Mouse (Mus musculus): ENCODE results near the gene Svs3b. TPM values are rescaled to one million over a fixed set of nuclear protein-coding genes. Genes with fewer than 3 reads are reported as not detected.
"Not testable (repeated sequence)": the region's sequence is repeated elsewhere in the genome, so short reads cannot be mapped to it uniquely, and the experiment has no call there.

Gene Svs3b
- polyA plus RNA-seq, 1 experiment = not detected

DNA sequence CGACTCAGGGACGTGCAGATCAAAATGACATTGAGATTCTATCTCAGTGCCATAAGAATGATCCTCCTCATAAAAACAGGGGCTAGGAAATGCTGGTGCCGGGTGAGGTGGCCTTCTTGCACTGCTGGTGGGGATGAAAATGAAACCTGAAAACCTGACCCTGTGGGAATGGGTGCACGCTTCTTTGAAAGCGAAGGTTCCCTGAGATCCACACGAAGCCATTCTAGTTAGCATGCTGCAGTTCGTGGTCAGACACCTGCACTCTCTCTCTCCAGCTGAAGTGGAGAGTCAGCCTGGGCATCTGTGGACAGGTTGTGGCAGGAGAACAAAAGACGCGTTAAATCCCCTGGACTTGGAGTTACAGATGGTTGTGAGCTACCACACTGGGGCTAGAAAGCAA is 37.1 kb downstream of the Svs3b start:
- peak overlapping the region; percentile 34 for H3K4me3 ChIP-seq (ENCODE audit: insufficient read depth, low read depth, low read length)
- peak overlapping the region; percentile 72 for H3K27ac ChIP-seq (ENCODE audit: insufficient read depth, low read depth, low read length)
- WGBS = 76% methylated on average over 9 of the region's 9 CpGs
- H3K27me3 ChIP-seq (replicated peaks; ENCODE audit: control insufficient read depth, insufficient read depth, low read length) = no peaks in the 10 kb centered on the region
- H3K4me1 ChIP-seq (ENCODE audit: control insufficient read depth, insufficient read depth, low read length) = peaks cover 6% of the 10 kb centered on the region; the same call in 1 of the 2 replicates
- TF ChIP-seq CTCF (conservative IDR thresholded peaks at IDR 0.05; ENCODE audit: insufficient read depth, insufficient read length, low read depth, low read length) = no peak
- no peak for TF ChIP-seq POLR2A (IDR thresholded peaks at IDR 0.05; ENCODE audit: low read depth, low read length)
- H3K36me3 ChIP-seq (ENCODE audit: control insufficient read depth, insufficient read depth, low read length) = no peaks in the 10 kb centered on the region
- no peak for DNase-seq

- Histone ChIP-seq H3K27me3 (replicated peaks; ENCODE audit: control insufficient read depth, insufficient read depth, low read length) (no peaks in the 10 kb centered on the region; the same call in 1 of the 2 replicates), H3K4me3 (ENCODE audit: insufficient read depth, low read depth, low read length) (no peak overlapping the region), H3K4me1 (ENCODE audit: control insufficient read depth, insufficient read depth, low read length) (no peaks in the 10 kb centered on the region; the same call in 1 of the 2 replicates), H3K36me3 (ENCODE audit: control insufficient read depth, insufficient read depth, low read length) (no peaks in the 10 kb centered on the region), H3K27ac (ENCODE audit: insufficient read depth, low read depth, low read length) (no peak overlapping the region)
- DNase-seq = no peak
- TF ChIP-seq CTCF (conservative IDR thresholded peaks at IDR 0.05; ENCODE audit: insufficient read depth, insufficient read length, low read depth, low read length) (no peak), POLR2A (IDR thresholded peaks at IDR 0.05; ENCODE audit: low read depth, low read length) (no peak)
- WGBS = 56% methylated on average over 5 of the region's 5 CpGs
Observed at GRCm38 (mm10) chr2:164212711-164213110, 43.7 kb downstream of the Svs3b start.

DNA sequence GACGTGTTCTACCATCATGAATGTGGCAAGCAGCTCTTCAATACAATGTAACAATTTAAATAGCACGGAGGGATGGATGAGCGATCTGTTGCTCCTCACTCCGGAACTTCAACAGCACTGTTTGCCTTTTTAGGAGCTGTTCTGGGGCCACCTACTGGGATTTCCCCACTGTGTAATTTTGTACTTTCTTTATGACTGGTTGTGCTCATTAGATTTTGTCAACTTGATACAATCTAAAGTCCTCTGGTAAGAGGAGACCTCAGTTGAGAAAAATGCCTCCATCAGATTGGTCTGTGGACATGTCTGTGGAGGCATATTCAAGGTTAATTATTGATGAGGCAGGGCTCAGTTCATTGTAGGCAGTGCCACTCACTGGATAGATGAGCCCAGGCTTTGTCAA is 45.5 kb downstream of the Svs3b start:
- 87% methylated on average over 4 of the region's 4 CpGs for WGBS
- TF ChIP-seq POLR2A (IDR thresholded peaks at IDR 0.05; ENCODE audit: low read depth, low read length) (no peak), CTCF (conservative IDR thresholded peaks at IDR 0.05; ENCODE audit: insufficient read depth, insufficient read length, low read depth, low read length) (no peak)
- no peak overlapping the region for H3K4me3 ChIP-seq (ENCODE audit: insufficient read depth, low read depth, low read length)
- no peak for DNase-seq
- H3K27me3 ChIP-seq (replicated peaks; ENCODE audit: control insufficient read depth, insufficient read depth, low read length) = no peaks in the 10 kb centered on the region; the same call in 1 of the 2 replicates
- no peaks in the 10 kb centered on the region; the same call in 1 of the 2 replicates for H3K4me1 ChIP-seq (ENCODE audit: control insufficient read depth, insufficient read depth, low read length)
- no peak overlapping the region for H3K27ac ChIP-seq (ENCODE audit: insufficient read depth, low read depth, low read length)
- no peaks in the 10 kb centered on the region for H3K36me3 ChIP-seq (ENCODE audit: control insufficient read depth, insufficient read depth, low read length)

- Histone ChIP-seq H3K27me3 (replicated peaks; ENCODE audit: control insufficient read depth, insufficient read depth, low read length) (no peaks in the 10 kb centered on the region; the same call in 1 of the 2 replicates), H3K4me3 (ENCODE audit: insufficient read depth, low read depth, low read length) (no peak overlapping the region), H3K27ac (ENCODE audit: insufficient read depth, low read depth, low read length) (peak overlapping the region; percentile 81), H3K4me1 (ENCODE audit: control insufficient read depth, insufficient read depth, low read length) (no peaks in the 10 kb centered on the region), H3K36me3 (ENCODE audit: control insufficient read depth, insufficient read depth, low read length) (no peaks in the 10 kb centered on the region)
- DNase-seq = no peak
- WGBS = 44% methylated on average over 4 of the region's 4 CpGs
- TF ChIP-seq CTCF (conservative IDR thresholded peaks at IDR 0.05; ENCODE audit: insufficient read depth, insufficient read length, low read depth, low read length) (no peak), POLR2A (IDR thresholded peaks at IDR 0.05; ENCODE audit: low read depth, low read length) (no peak)
Observed at GRCm38 (mm10) chr2:164206676-164207075, 49.8 kb downstream of the Svs3b start.

GRCm38 (mm10) chr2:164206011-164206410 is 50.4 kb downstream of the Svs3b start:
- H3K36me3 ChIP-seq (ENCODE audit: control insufficient read depth, insufficient read depth, low read length); H3K4me3 ChIP-seq (ENCODE audit: insufficient read depth, low read depth, low read length); H3K4me1 ChIP-seq (ENCODE audit: control insufficient read depth, insufficient read depth, low read length); H3K27me3 ChIP-seq (replicated peaks; ENCODE audit: control insufficient read depth, insufficient read depth, low read length): not testable (repeated sequence)
- H3K27ac ChIP-seq (ENCODE audit: insufficient read depth, low read depth, low read length) = peak overlapping the region; percentile 47; the same call in 1 of the 2 replicates
- WGBS = 71% methylated on average over 10 of the region's 10 CpGs
- DNase-seq = peak; percentile 76

Other genes starting within 250 kb of the Svs3b start
- gene Pabpc1l, start 231.2 kb downstream of the Svs3b start, polyA plus RNA-seq (2012; rRNA removed) = 3.2 and 3.7 TPM in 2 replicates
- gene Stk4, start 186.3 kb downstream of the Svs3b start, polyA plus RNA-seq (2012; rRNA removed) = 10.4 and 13.0 TPM in 2 replicates
- 31.0 and 34.1 TPM in 2 replicates for gene Tomm34, start 185.5 kb downstream of the Svs3b start, polyA plus RNA-seq (2012; rRNA removed)
- 0.36 and 0.48 TPM in 2 replicates for gene Kcns1, start 85.5 kb downstream of the Svs3b start, polyA plus RNA-seq (2012; rRNA removed)
- gene Wfdc5, start 73.9 kb downstream of the Svs3b start, polyA plus RNA-seq (2012; rRNA removed) = not detected in 2 replicates
- not detected in 2 replicates for gene Wfdc12, start 66.0 kb downstream of the Svs3b start, polyA plus RNA-seq (2012; rRNA removed)
- gene Wfdc15a, start 56.5 kb downstream of the Svs3b start, polyA plus RNA-seq (2012; rRNA removed) = 0.20 TPM in 1 of 2 replicates, not detected in the other
- gene Wfdc15b, start 35.0 kb downstream of the Svs3b start, polyA plus RNA-seq (2012; rRNA removed) = 492 and 557 TPM in 2 replicates
- gene Svs2, start 18.2 kb downstream of the Svs3b start, polyA plus RNA-seq (2012; rRNA removed) = not detected in 2 replicates
- not detected in 2 replicates for gene Svs4, start 21.8 kb upstream of the Svs3b start, polyA plus RNA-seq (2012; rRNA removed)
- not detected in 2 replicates for gene Svs3a, start 32.6 kb upstream of the Svs3b start, polyA plus RNA-seq (2012; rRNA removed)
- gene Svs6, start 60.1 kb upstream of the Svs3b start, polyA plus RNA-seq (2012; rRNA removed) = not detected in 2 replicates
- gene Svs5, start 76.1 kb upstream of the Svs3b start, polyA plus RNA-seq (2012; rRNA removed) = not detected in 2 replicates
- 3.0 and 4.6 TPM in 2 replicates for gene Slpi, start 132.5 kb upstream of the Svs3b start, polyA plus RNA-seq (2012; rRNA removed)
- gene Rbpjl, start 146.5 kb upstream of the Svs3b start, polyA plus RNA-seq (2012; rRNA removed) = 0.04 TPM in 1 of 2 replicates, not detected in the other
- 1.4 and 2.6 TPM in 2 replicates for gene Matn4, start 148.5 kb upstream of the Svs3b start, polyA plus RNA-seq (2012; rRNA removed)
- gene Sdc4, start 187.2 kb upstream of the Svs3b start, polyA plus RNA-seq (2012; rRNA removed) = 194 and 212 TPM in 2 replicates
- gene Sys1, start 200.3 kb upstream of the Svs3b start, polyA plus RNA-seq (2012; rRNA removed) = 94.5 and 122 TPM in 2 replicates
- gene Gm20458, start 204.3 kb upstream of the Svs3b start, polyA plus RNA-seq (2012; rRNA removed) = 22.1 and 23.4 TPM in 2 replicates
- gene Trp53tg5, start 217.1 kb upstream of the Svs3b start, polyA plus RNA-seq (2012; rRNA removed) = 0.10 TPM in 1 of 2 replicates, not detected in the other
- 36.8 and 43.6 TPM in 2 replicates for gene Dbndd2, start 229.5 kb upstream of the Svs3b start, polyA plus RNA-seq (2012; rRNA removed)
- 101 and 123 TPM in 2 replicates for gene Pigt, start 240.9 kb upstream of the Svs3b start, polyA plus RNA-seq (2012; rRNA removed)

Measured in kidney, adult 2 months (tissue).